ENCODE assay signal across 8 mouse cellular contexts in the genomic region with DNA sequence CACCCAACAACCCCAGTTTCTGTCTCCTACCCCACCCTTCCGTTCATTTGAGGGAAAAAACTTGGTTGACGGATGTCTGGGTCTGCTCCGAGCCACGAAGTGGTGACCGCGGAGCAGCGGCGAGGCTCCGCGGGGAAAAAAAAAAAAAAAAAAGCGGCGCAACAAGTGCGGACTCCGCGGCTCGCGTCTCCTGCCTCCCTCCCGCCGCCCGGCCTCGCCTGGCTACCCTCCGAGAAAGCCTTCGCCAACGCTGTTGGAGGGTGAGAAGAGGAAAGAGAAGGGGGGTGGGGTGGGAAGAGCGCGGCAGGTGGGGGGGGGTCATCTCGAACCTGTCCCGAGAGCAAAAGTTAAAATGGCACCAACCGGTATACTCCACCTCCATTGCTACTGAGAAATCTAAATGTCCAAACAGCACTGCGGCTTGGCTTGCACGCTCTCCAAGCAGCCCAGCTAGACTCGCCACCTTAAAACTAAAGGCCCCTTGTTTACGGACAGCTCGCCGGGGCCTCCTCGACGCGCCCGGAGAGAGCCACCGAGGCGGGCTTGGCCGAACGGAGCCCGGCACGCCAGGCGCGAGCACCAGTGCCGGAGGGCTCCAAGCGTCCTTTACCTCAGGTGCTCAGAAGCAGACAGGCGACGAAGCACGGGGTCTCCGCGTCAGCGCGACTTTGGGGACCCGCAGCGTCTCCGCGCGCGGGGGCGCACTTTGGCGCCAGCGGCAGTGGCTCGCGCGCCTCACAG. TPM values are rescaled to one million over a fixed set of nuclear protein-coding genes. Genes with fewer than 3 reads are reported as not detected.
DNase-seq lines count a peak whose midpoint lies in the region; ATAC-seq lines count a peak whose summit lies in the region.

No protein-coding gene starts in this region.

- peaks cover 2% of the 10 kb centered on the region; the same call in 1 of the 2 replicates for H3K9me3 ChIP-seq in embryonic facial prominence, embryonic 10.5 days
- H3K9me3 ChIP-seq in hindbrain, embryonic 11.5 days (ENCODE audit: control insufficient read depth, low read length): no peaks in the 10 kb centered on the region
- no peaks in the 10 kb centered on the region for H3K9me3 ChIP-seq in liver, embryonic 16.5 days (replicated peaks; ENCODE audit: control insufficient read depth, low read length)

- peak overlapping the region; percentile 84 for H3K4me2 ChIP-seq in hindbrain, embryonic 11.5 days (replicated peaks; ENCODE audit: low read depth, low read length)
- peak overlapping the region; percentile 53 for H3K4me2 ChIP-seq in liver, embryonic 16.5 days (ENCODE audit: low read depth, low read length)

- H3K4me3 ChIP-seq in embryonic facial prominence, embryonic 10.5 days: peak overlapping the region; percentile 67
- H3K4me3 ChIP-seq in hindbrain, embryonic 11.5 days (ENCODE audit: low read depth, low read length): peak overlapping the region; percentile 40
- peak overlapping the region; percentile 55 for H3K4me3 ChIP-seq in liver, embryonic 16.5 days (ENCODE audit: low read depth, low read length)

- H3K27me3 ChIP-seq in embryonic facial prominence, embryonic 10.5 days (replicated peaks; ENCODE audit: low read depth, poor library complexity, severe bottlenecking): peaks cover 93% of the 10 kb centered on the region
- H3K27me3 ChIP-seq in hindbrain, embryonic 11.5 days (ENCODE audit: control insufficient read depth, insufficient read depth, low read length): peaks cover 48% of the 10 kb centered on the region
- H3K27me3 ChIP-seq in liver, embryonic 16.5 days (ENCODE audit: control insufficient read depth, insufficient read depth, low read depth, low read length): peaks cover 61% of the 10 kb centered on the region

- peak; percentile 2 for DNase-seq in right cerebral cortex, adult 18-20 months
- DNase-seq in right cerebral cortex, postnatal 36 days (ENCODE audit: low spot score in 2 of 2): no peak
- peak; percentile 49 for DNase-seq in embryonic facial prominence, embryonic 10.5 days (ENCODE audit: low spot score)
- peak; percentile 44 for DNase-seq in hindbrain, embryonic 11.5 days (ENCODE audit: low spot score)
- peak; percentile 1 for DNase-seq in right cerebral cortex, postnatal 4 days
- no peak for DNase-seq in urinary bladder, postnatal 36 days (ENCODE audit: low spot score in 2 of 2)
- no peak for DNase-seq in gastrocnemius, adult 18-20 months (ENCODE audit: low spot score)

- ATAC-seq in hindbrain, embryonic 11.5 days (ENCODE audit: low FRiP score): no peak
- no peak for ATAC-seq in liver, embryonic 16.5 days (ENCODE audit: low read depth)

- no peak overlapping the region for H3K9ac ChIP-seq in hindbrain, embryonic 11.5 days (ENCODE audit: low read depth, low read length)
- no peak overlapping the region for H3K9ac ChIP-seq in liver, embryonic 16.5 days (ENCODE audit: low read depth, low read length)

- WGBS in embryonic facial prominence, embryonic 10.5 days: 16% methylated on average over 58 of the region's 68 CpGs
- 13% methylated on average over 46 of the region's 68 CpGs for WGBS in hindbrain, embryonic 11.5 days
- WGBS in liver, embryonic 16.5 days (ENCODE audit: insufficient replicate concordance): 14% methylated on average over 63 of the region's 68 CpGs

- H3K36me3 ChIP-seq in embryonic facial prominence, embryonic 10.5 days (replicated peaks): peaks cover 17% of the 10 kb centered on the region
- H3K36me3 ChIP-seq in hindbrain, embryonic 11.5 days (ENCODE audit: control insufficient read depth, insufficient read depth, low read length): no peaks in the 10 kb centered on the region
- no peaks in the 10 kb centered on the region for H3K36me3 ChIP-seq in liver, embryonic 16.5 days (ENCODE audit: control insufficient read depth, insufficient read depth)

- peaks cover 16% of the 10 kb centered on the region for H3K4me1 ChIP-seq in embryonic facial prominence, embryonic 10.5 days
- H3K4me1 ChIP-seq in hindbrain, embryonic 11.5 days (replicated peaks; ENCODE audit: control insufficient read depth, insufficient read depth, low read length): no peaks in the 10 kb centered on the region
- H3K4me1 ChIP-seq in liver, embryonic 16.5 days (ENCODE audit: control insufficient read depth, low read depth, low read length): no peaks in the 10 kb centered on the region

- peak overlapping the region; percentile 83 for H3K27ac ChIP-seq in embryonic facial prominence, embryonic 10.5 days (replicated peaks)
- no peak overlapping the region for H3K27ac ChIP-seq in hindbrain, embryonic 11.5 days (ENCODE audit: low read depth, low read length)
- no peak overlapping the region for H3K27ac ChIP-seq in liver, embryonic 16.5 days (ENCODE audit: low read length)

RNA-seq across cellular contexts. Expression of a gene that starts 1.7 kb away (rescaled TPM):
- polyA plus RNA-seq in embryonic facial prominence, embryonic 10.5 days (2016; fragmentation: Nextera tagmentation; extraction: Ambion mirVana): 66.3 and 69.6 TPM in 2 replicates
- 12.1 and 15.0 TPM in 2 replicates for polyA plus RNA-seq in hindbrain, embryonic 11.5 days (2014; fragmentation: Nextera tagmentation; extraction: Ambion mirVana)
- polyA plus RNA-seq in liver, embryonic 16.5 days (2015; fragmentation: Nextera tagmentation; extraction: Ambion mirVana): 39.9 and 40.3 TPM in 2 replicates
- total RNA-seq in gastrocnemius, adult 18-20 months (2021): under 1 TPM; 0.71 to 0.76 TPM

Comparison
In these comparisons a context has a peak if more than half of its experiments do, and no peak if none do; other contexts are left out.
1. DNase-seq: peak in right cerebral cortex, adult 18-20 months (single experiment), embryonic facial prominence, embryonic 10.5 days (single experiment), hindbrain, embryonic 11.5 days (single experiment) and right cerebral cortex, postnatal 4 days (single experiment); none in right cerebral cortex, postnatal 36 days (0 of 2), urinary bladder, postnatal 36 days (0 of 2) and gastrocnemius, adult 18-20 months (single experiment).
2. Peak in every context shown above with its lines, with median percentiles within 50 percentile points of each other: H3K4me3 ChIP-seq.